In genomic region chr4:119998911-119999310, GRCm38 (mm10) we compare ENCODE assay signal across 32 mouse cellular contexts.
DNase-seq lines count a peak whose midpoint lies in the region; ATAC-seq and TF ChIP-seq lines count a peak whose summit lies in the region.
"Had no signal": no experiment of that assay in that cellular context is flagged by ENCODE, and none has a peak within 500 bp of the region (broad histone marks: within the 10 kb centered on the region; RNA-seq: fewer than 3 reads in every experiment).

No protein-coding gene starts in this region.

- no peak for ATAC-seq in hindbrain, embryonic 13.5 days (ENCODE audit: low FRiP score)
- ATAC-seq in midbrain, postnatal 0 days (ENCODE audit: low FRiP score) = no peak
- ATAC-seq: forebrain, embryonic 16.5 days; intestine, embryonic 16.5 days; lung, postnatal 0 days had no signal

- WGBS in hindbrain, embryonic 10.5 days = 45% methylated on average over 5 of the region's 5 CpGs
- 55% methylated on average over 5 of the region's 5 CpGs for WGBS in hindbrain, embryonic 13.5 days
- WGBS in midbrain, postnatal 0 days = 72% methylated on average over 5 of the region's 5 CpGs

- peaks cover 22% of the 10 kb centered on the region for H3K4me1 ChIP-seq in hindbrain, embryonic 10.5 days (replicated peaks)
- no peaks in the 10 kb centered on the region for H3K4me1 ChIP-seq in hindbrain, embryonic 13.5 days (replicated peaks)
- H3K4me1 ChIP-seq in midbrain, postnatal 0 days (ENCODE audit: insufficient read depth, low read length) = no peaks in the 10 kb centered on the region
- H3K4me1 ChIP-seq: embryonic facial prominence, embryonic 12.5 days; heart, embryonic 15.5 days; limb, embryonic 10.5 days; limb, embryonic 15.5 days; liver, embryonic 13.5 days; midbrain, embryonic 12.5 days; neural tube, embryonic 13.5 days had no signal

- H3K9ac ChIP-seq in hindbrain, embryonic 13.5 days = no peak overlapping the region
- H3K9ac ChIP-seq in midbrain, postnatal 0 days (replicated peaks; ENCODE audit: low read length, poor library complexity, severe bottlenecking) = no peak overlapping the region
- H3K9ac ChIP-seq: embryonic facial prominence, embryonic 12.5 days; heart, embryonic 15.5 days; hindbrain, embryonic 12.5 days; limb, embryonic 15.5 days; liver, embryonic 13.5 days; midbrain, embryonic 12.5 days; neural tube, embryonic 13.5 days had no signal

- TF ChIP-seq CTCF in midbrain, postnatal 0 days (IDR thresholded peaks at IDR 0.05) = no peak

- H3K9me3 ChIP-seq in hindbrain, embryonic 10.5 days = no peaks in the 10 kb centered on the region
- no peaks in the 10 kb centered on the region for H3K9me3 ChIP-seq in hindbrain, embryonic 13.5 days
- no peaks in the 10 kb centered on the region for H3K9me3 ChIP-seq in midbrain, postnatal 0 days (ENCODE audit: low read length)
- H3K9me3 ChIP-seq: embryonic facial prominence, embryonic 12.5 days; forebrain, embryonic 10.5 days; heart, embryonic 10.5 days; heart, embryonic 15.5 days; hindbrain, embryonic 12.5 days; limb, embryonic 10.5 days; limb, embryonic 15.5 days; liver, embryonic 13.5 days; megakaryocyte, embryonic 14.5 days; midbrain, embryonic 12.5 days; neural tube, embryonic 13.5 days had no signal

- 0 out of 2 replicates have a peak overlapping the region, but pooled peaks have one; percentile 45 for H3K27ac ChIP-seq in hindbrain, embryonic 10.5 days
- no peak overlapping the region for H3K27ac ChIP-seq in hindbrain, embryonic 13.5 days
- no peak overlapping the region for H3K27ac ChIP-seq in midbrain, postnatal 0 days (ENCODE audit: low read depth, low read length)
- H3K27ac ChIP-seq: embryonic facial prominence, embryonic 12.5 days; forebrain, embryonic 10.5 days; heart, embryonic 10.5 days; heart, embryonic 15.5 days; hindbrain, embryonic 12.5 days; limb, embryonic 10.5 days; limb, embryonic 15.5 days; liver, embryonic 13.5 days; midbrain, embryonic 12.5 days; neural tube, embryonic 13.5 days had no signal

- DNase-seq in hindbrain, embryonic 10.5 days (ENCODE audit: low spot score) = no peak
- peak; percentile 63 for DNase-seq in brain, adult 2 months (ENCODE audit: low read depth, low spot score)
- DNase-seq in cerebellum, adult 9-10 months = peak; percentile 46
- peak; percentile 36 for DNase-seq in fat pad, adult 2 months (ENCODE audit: extremely low read depth, low read depth, low spot score)
- DNase-seq in midbrain, postnatal 0 days (ENCODE audit: low spot score) = no peak
- DNase-seq in layer of hippocampus, adult 9-10 months (ENCODE audit: low spot score) = no peak
- DNase-seq: adrenal gland, postnatal 14 days; B cell, adult 2 months; gastrocnemius, postnatal 14 days; heart, adult 11 months; kidney, postnatal 4 days; layer of hippocampus, postnatal 36 days; liver, embryonic 13.5 days; lung, adult 18-20 months; lung, postnatal 4 days; retina, postnatal 1 day; right cerebral cortex, postnatal 14 days; thymus, postnatal 4 days had no signal

- no peak overlapping the region for H3K4me3 ChIP-seq in hindbrain, embryonic 10.5 days
- no peak overlapping the region for H3K4me3 ChIP-seq in hindbrain, embryonic 13.5 days
- no peak overlapping the region for H3K4me3 ChIP-seq in midbrain, postnatal 0 days (ENCODE audit: low read depth, low read length)
- H3K4me3 ChIP-seq: embryonic facial prominence, embryonic 12.5 days; forebrain, embryonic 10.5 days; heart, embryonic 10.5 days; heart, embryonic 15.5 days; hindbrain, embryonic 12.5 days; limb, embryonic 10.5 days; limb, embryonic 15.5 days; liver, embryonic 13.5 days; megakaryocyte, embryonic 14.5 days; midbrain, embryonic 12.5 days; neural tube, embryonic 13.5 days had no signal

- no peaks in the 10 kb centered on the region for H3K27me3 ChIP-seq in hindbrain, embryonic 10.5 days (ENCODE audit: insufficient read depth, poor library complexity, severe bottlenecking)
- no peaks in the 10 kb centered on the region for H3K27me3 ChIP-seq in hindbrain, embryonic 13.5 days
- no peaks in the 10 kb centered on the region for H3K27me3 ChIP-seq in midbrain, postnatal 0 days (ENCODE audit: insufficient read depth, low read length)
- H3K27me3 ChIP-seq: embryonic facial prominence, embryonic 12.5 days; heart, embryonic 15.5 days; limb, embryonic 15.5 days; liver, embryonic 13.5 days; midbrain, embryonic 12.5 days; neural tube, embryonic 13.5 days had no signal

- no peak overlapping the region for H3K4me2 ChIP-seq in hindbrain, embryonic 13.5 days
- H3K4me2 ChIP-seq in midbrain, postnatal 0 days (ENCODE audit: low read depth, low read length, poor library complexity, severe bottlenecking) = no peak overlapping the region
- H3K4me2 ChIP-seq: embryonic facial prominence, embryonic 12.5 days; heart, embryonic 15.5 days; hindbrain, embryonic 12.5 days; limb, embryonic 15.5 days; liver, embryonic 13.5 days; midbrain, embryonic 12.5 days; neural tube, embryonic 13.5 days had no signal

- H3K36me3 ChIP-seq in hindbrain, embryonic 10.5 days = no peaks in the 10 kb centered on the region
- no peaks in the 10 kb centered on the region for H3K36me3 ChIP-seq in hindbrain, embryonic 13.5 days
- H3K36me3 ChIP-seq in midbrain, postnatal 0 days (ENCODE audit: insufficient read depth, low read length) = no peaks in the 10 kb centered on the region
- H3K36me3 ChIP-seq: embryonic facial prominence, embryonic 12.5 days; forebrain, embryonic 10.5 days; heart, embryonic 10.5 days; heart, embryonic 15.5 days; hindbrain, embryonic 12.5 days; limb, embryonic 10.5 days; limb, embryonic 15.5 days; liver, embryonic 13.5 days; midbrain, embryonic 12.5 days; neural tube, embryonic 13.5 days had no signal

Comparison
In these comparisons a context has a peak if more than half of its experiments do, and no peak if none do; other contexts are left out.
1. DNase-seq: peak in brain, adult 2 months (single experiment), cerebellum, adult 9-10 months (single experiment) and fat pad, adult 2 months (single experiment); none in hindbrain, embryonic 10.5 days (single experiment), midbrain, postnatal 0 days (single experiment) and layer of hippocampus, adult 9-10 months (single experiment).